Mouse (Mus musculus): ENCODE data around the gene Lgals7. TPM values are rescaled to one million over a fixed set of nuclear protein-coding genes. Genes with fewer than 3 reads are reported as not detected.
A peak's percentile ranks its signal among the peaks of the same experiment; 100 is the strongest.

Lgals7 gene
- polyA plus RNA-seq, 1 experiment = not detected

GRCm38 (mm10) chr7:28818861-28819452 lies 44.7 kb upstream of the Lgals7 start:
- H3K4me1 ChIP-seq (ENCODE audit: control insufficient read depth, insufficient read depth, low read length) = peaks cover 42% of the 10 kb centered on the region
- no peak overlapping the region for H3K4me3 ChIP-seq (replicated peaks; ENCODE audit: insufficient read depth, low read depth, low read length)
- no peaks in the 10 kb centered on the region for H3K27me3 ChIP-seq (ENCODE audit: control insufficient read depth, insufficient read depth, low read length)
- WGBS = 66% methylated on average over 4 of the region's 4 CpGs
- TF ChIP-seq POLR2A (IDR thresholded peaks at IDR 0.05; ENCODE audit: borderline replicate concordance, insufficient read depth, low read length) (no peak), CTCF (IDR thresholded peaks at IDR 0.05; ENCODE audit: borderline replicate concordance, insufficient read depth, low read depth, low read length) (no peak)
- no peak for DNase-seq
- no peak overlapping the region for H3K27ac ChIP-seq (ENCODE audit: insufficient read depth, low read length)

GRCm38 (mm10) chr7:28819571-28819970 lies 44.1 kb upstream of the Lgals7 start:
- no peaks in the 10 kb centered on the region for H3K27me3 ChIP-seq (ENCODE audit: control insufficient read depth, insufficient read depth, low read length)
- TF ChIP-seq CTCF (IDR thresholded peaks at IDR 0.05; ENCODE audit: borderline replicate concordance, insufficient read depth, low read depth, low read length) = no peak
- TF ChIP-seq POLR2A (IDR thresholded peaks at IDR 0.05; ENCODE audit: borderline replicate concordance, insufficient read depth, low read length) = no peak
- 57% methylated on average over 4 of the region's 4 CpGs for WGBS
- 0 out of 2 replicates have a peak overlapping the region, but pooled peaks have one; percentile 24 for H3K27ac ChIP-seq (ENCODE audit: insufficient read depth, low read length)
- H3K4me1 ChIP-seq (ENCODE audit: control insufficient read depth, insufficient read depth, low read length) = peaks cover 42% of the 10 kb centered on the region
- no peak overlapping the region for H3K4me3 ChIP-seq (replicated peaks; ENCODE audit: insufficient read depth, low read depth, low read length)
- no peak for DNase-seq

- Histone ChIP-seq H3K4me1 (ENCODE audit: control insufficient read depth, insufficient read depth, low read length) (peaks cover 37% of the 10 kb centered on the region), H3K27ac (ENCODE audit: insufficient read depth, low read length) (peak overlapping the region; percentile 67), H3K4me3 (replicated peaks; ENCODE audit: insufficient read depth, low read depth, low read length) (no peak overlapping the region), H3K27me3 (ENCODE audit: control insufficient read depth, insufficient read depth, low read length) (no peaks in the 10 kb centered on the region)
- DNase-seq = peak in 1 of 2 experiments; percentile 15
- no peak for TF ChIP-seq CTCF (IDR thresholded peaks at IDR 0.05; ENCODE audit: borderline replicate concordance, insufficient read depth, low read depth, low read length)
- TF ChIP-seq POLR2A (IDR thresholded peaks at IDR 0.05; ENCODE audit: borderline replicate concordance, insufficient read depth, low read length) = no peak
- 24% methylated on average over 12 of the region's 12 CpGs for WGBS
These were observed 43.0 kb upstream of the Lgals7 start for GRCm38 (mm10) chr7:28820358-28821260.

- WGBS = 17% methylated on average over 10 of the region's 10 CpGs
- Histone ChIP-seq H3K4me1 (ENCODE audit: control insufficient read depth, insufficient read depth, low read length) (peaks cover 31% of the 10 kb centered on the region), H3K27ac (ENCODE audit: insufficient read depth, low read length) (peak overlapping the region; percentile 67), H3K4me3 (replicated peaks; ENCODE audit: insufficient read depth, low read depth, low read length) (no peak overlapping the region), H3K27me3 (ENCODE audit: control insufficient read depth, insufficient read depth, low read length) (no peaks in the 10 kb centered on the region)
- peak; percentile 75 to 83 for DNase-seq
- TF ChIP-seq CTCF (IDR thresholded peaks at IDR 0.05; ENCODE audit: borderline replicate concordance, insufficient read depth, low read depth, low read length) (no peak), POLR2A (IDR thresholded peaks at IDR 0.05; ENCODE audit: borderline replicate concordance, insufficient read depth, low read length) (no peak)
These were observed 42.3 kb upstream of the Lgals7 start for GRCm38 (mm10) chr7:28821261-28821831.

GRCm38 (mm10) chr7:28822556-28822955 lies 41.1 kb upstream of the Lgals7 start:
- H3K27me3 ChIP-seq (ENCODE audit: control insufficient read depth, insufficient read depth, low read length) = no peaks in the 10 kb centered on the region
- no peak overlapping the region for H3K27ac ChIP-seq (ENCODE audit: insufficient read depth, low read length)
- TF ChIP-seq CTCF (IDR thresholded peaks at IDR 0.05; ENCODE audit: borderline replicate concordance, insufficient read depth, low read depth, low read length) (no peak), POLR2A (IDR thresholded peaks at IDR 0.05; ENCODE audit: borderline replicate concordance, insufficient read depth, low read length) (no peak)
- DNase-seq = no peak
- H3K4me1 ChIP-seq (ENCODE audit: control insufficient read depth, insufficient read depth, low read length) = peaks cover 25% of the 10 kb centered on the region
- no peak overlapping the region for H3K4me3 ChIP-seq (replicated peaks; ENCODE audit: insufficient read depth, low read depth, low read length)
- 44% methylated on average over 1 of the region's 1 CpGs for WGBS

- Histone ChIP-seq H3K27ac (ENCODE audit: insufficient read depth, low read length) (no peak overlapping the region), H3K4me3 (replicated peaks; ENCODE audit: insufficient read depth, low read depth, low read length) (no peak overlapping the region), H3K4me1 (ENCODE audit: control insufficient read depth, insufficient read depth, low read length) (peaks cover 19% of the 10 kb centered on the region), H3K27me3 (ENCODE audit: control insufficient read depth, insufficient read depth, low read length) (no peaks in the 10 kb centered on the region)
- TF ChIP-seq POLR2A (IDR thresholded peaks at IDR 0.05; ENCODE audit: borderline replicate concordance, insufficient read depth, low read length) (no peak), CTCF (IDR thresholded peaks at IDR 0.05; ENCODE audit: borderline replicate concordance, insufficient read depth, low read depth, low read length) (no peak)
- no peak for DNase-seq
- 56% methylated on average over 10 of the region's 10 CpGs for WGBS
These were observed 40.4 kb upstream of the Lgals7 start for GRCm38 (mm10) chr7:28822993-28823903.

- Histone ChIP-seq H3K27ac (ENCODE audit: insufficient read depth, low read length) (no peak overlapping the region), H3K27me3 (ENCODE audit: control insufficient read depth, insufficient read depth, low read length) (no peaks in the 10 kb centered on the region), H3K4me1 (ENCODE audit: control insufficient read depth, insufficient read depth, low read length) (peaks cover 19% of the 10 kb centered on the region), H3K4me3 (replicated peaks; ENCODE audit: insufficient read depth, low read depth, low read length) (no peak overlapping the region)
- TF ChIP-seq CTCF (IDR thresholded peaks at IDR 0.05; ENCODE audit: borderline replicate concordance, insufficient read depth, low read depth, low read length) (no peak), POLR2A (IDR thresholded peaks at IDR 0.05; ENCODE audit: borderline replicate concordance, insufficient read depth, low read length) (no peak)
- WGBS = 47% methylated on average over 2 of the region's 2 CpGs
- no peak for DNase-seq
These were observed 39.7 kb upstream of the Lgals7 start for GRCm38 (mm10) chr7:28823932-28824331.

Measured in cerebellum, adult 2 months (tissue).